Mouse (Mus musculus): ENCODE results near the gene Tigd3. TPM values are rescaled to one million over a fixed set of nuclear protein-coding genes. Genes with fewer than 3 reads are reported as not detected.
A peak's percentile ranks its signal among the peaks of the same experiment; 100 is the strongest.

The Tigd3 gene
- total and polyA plus RNA-seq, 3 experiments = 0.90 to 2.0 (median 1.0) TPM

DNA sequence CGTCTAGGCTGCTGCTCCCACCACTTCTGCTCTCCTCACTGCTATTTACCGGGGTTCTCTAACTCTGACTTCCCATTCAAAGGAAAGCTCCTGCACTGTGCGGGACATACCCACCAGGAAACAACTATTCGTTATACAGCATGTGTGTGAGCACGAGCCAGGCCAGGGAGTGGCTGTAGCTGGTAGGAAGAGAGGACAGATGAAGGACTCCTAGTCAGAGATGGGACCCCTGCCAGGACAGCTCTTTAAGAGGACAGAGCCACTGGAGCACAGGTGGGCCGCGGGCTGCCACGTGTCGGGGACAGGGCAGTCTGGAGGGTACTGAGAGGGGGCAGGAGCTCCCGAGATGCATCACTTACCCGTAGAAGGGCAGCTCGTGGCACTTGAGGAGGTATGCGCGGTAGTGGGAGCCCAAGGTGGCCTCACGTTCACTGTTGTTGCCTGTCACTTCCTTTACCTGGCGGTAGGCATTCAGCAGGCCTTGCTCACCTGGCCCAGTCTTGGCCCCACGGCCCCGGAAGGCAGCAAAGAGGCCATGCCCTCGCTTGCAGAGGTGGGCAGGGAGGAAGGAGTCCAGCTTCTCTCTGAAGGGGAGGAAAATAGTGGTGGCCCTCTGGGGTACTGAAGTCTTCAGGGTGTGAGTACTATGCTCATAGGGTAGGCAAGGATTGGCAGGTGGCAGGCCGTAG lies 29.1 kb downstream of the Tigd3 start:
- no peaks in the 10 kb centered on the region for H3K27me3 ChIP-seq (ENCODE audit: insufficient read depth, low read length)
- peaks cover 10% of the 10 kb centered on the region for H3K9me3 ChIP-seq (replicated peaks)
- H3K36me3 ChIP-seq (replicated peaks) = peaks cover 92% of the 10 kb centered on the region
- H3K4me1 ChIP-seq (ENCODE audit: insufficient read depth, low read depth, low read length) = no peaks in the 10 kb centered on the region
- no peak for DNase-seq (ENCODE audit: low spot score)
- no peak for ATAC-seq (ENCODE audit: extremely low read depth, insufficient number of reproducible peaks, low FRiP score, poor library complexity, severe bottlenecking)
- no peak overlapping the region for H3K4me3 ChIP-seq (ENCODE audit: low read depth, low read length)
- no peak for TF ChIP-seq GATA2 (IDR thresholded peaks at IDR 0.05; ENCODE audit: borderline replicate concordance, low read depth, low read length)
- no peak for TF ChIP-seq POLR2AphosphoS5 (IDR thresholded peaks at IDR 0.05; ENCODE audit: insufficient replicate concordance, low read depth, low read length)
- no peak for TF ChIP-seq GATA1 (IDR thresholded peaks at IDR 0.05; ENCODE audit: borderline replicate concordance, low read length)
- no peak for TF ChIP-seq CTCF (IDR thresholded peaks at IDR 0.05; ENCODE audit: low read depth, low read length)
- no peak for TF ChIP-seq TAL1 (conservative IDR thresholded peaks at IDR 0.05; ENCODE audit: low read depth, low read length)

DNA sequence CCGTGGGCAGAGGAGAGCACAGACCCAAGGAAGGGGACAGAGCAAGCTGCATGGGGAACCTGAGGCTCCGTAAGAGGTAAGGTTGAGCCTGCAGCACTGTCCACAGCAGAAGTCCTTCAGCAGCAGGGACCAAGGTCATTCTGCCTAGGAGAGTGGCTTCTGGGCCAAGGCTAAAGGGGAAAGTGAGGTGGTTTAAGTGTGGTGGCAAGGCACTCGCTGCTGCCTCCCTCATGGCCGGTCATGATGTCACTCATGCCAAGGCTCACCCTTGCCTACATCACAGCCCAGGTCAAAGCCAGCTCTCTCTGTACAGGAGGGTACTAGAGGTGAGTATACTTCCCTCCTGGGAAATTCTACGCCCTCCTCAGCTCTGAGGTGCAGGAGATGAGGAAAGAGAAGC lies 30.2 kb downstream of the Tigd3 start:
- Histone ChIP-seq H3K27me3 (ENCODE audit: insufficient read depth, low read length) (no peaks in the 10 kb centered on the region), H3K4me3 (ENCODE audit: low read depth, low read length) (no peak overlapping the region), H3K4me1 (ENCODE audit: insufficient read depth, low read depth, low read length) (no peaks in the 10 kb centered on the region), H3K36me3 (replicated peaks) (peaks cover 91% of the 10 kb centered on the region), H3K9me3 (replicated peaks) (peaks cover 10% of the 10 kb centered on the region)
- ATAC-seq (ENCODE audit: extremely low read depth, insufficient number of reproducible peaks, low FRiP score, poor library complexity, severe bottlenecking) (no peak), DNase-seq (ENCODE audit: low spot score) (no peak)
- TF ChIP-seq TAL1 (conservative IDR thresholded peaks at IDR 0.05; ENCODE audit: low read depth, low read length) = no peak
- TF ChIP-seq GATA1 (IDR thresholded peaks at IDR 0.05; ENCODE audit: borderline replicate concordance, low read length) = no peak
- no peak for TF ChIP-seq CTCF (IDR thresholded peaks at IDR 0.05; ENCODE audit: low read depth, low read length)
- TF ChIP-seq GATA2 (IDR thresholded peaks at IDR 0.05; ENCODE audit: borderline replicate concordance, low read depth, low read length) = no peak
- no peak for TF ChIP-seq POLR2AphosphoS5 (IDR thresholded peaks at IDR 0.05; ENCODE audit: insufficient replicate concordance, low read depth, low read length)

DNA sequence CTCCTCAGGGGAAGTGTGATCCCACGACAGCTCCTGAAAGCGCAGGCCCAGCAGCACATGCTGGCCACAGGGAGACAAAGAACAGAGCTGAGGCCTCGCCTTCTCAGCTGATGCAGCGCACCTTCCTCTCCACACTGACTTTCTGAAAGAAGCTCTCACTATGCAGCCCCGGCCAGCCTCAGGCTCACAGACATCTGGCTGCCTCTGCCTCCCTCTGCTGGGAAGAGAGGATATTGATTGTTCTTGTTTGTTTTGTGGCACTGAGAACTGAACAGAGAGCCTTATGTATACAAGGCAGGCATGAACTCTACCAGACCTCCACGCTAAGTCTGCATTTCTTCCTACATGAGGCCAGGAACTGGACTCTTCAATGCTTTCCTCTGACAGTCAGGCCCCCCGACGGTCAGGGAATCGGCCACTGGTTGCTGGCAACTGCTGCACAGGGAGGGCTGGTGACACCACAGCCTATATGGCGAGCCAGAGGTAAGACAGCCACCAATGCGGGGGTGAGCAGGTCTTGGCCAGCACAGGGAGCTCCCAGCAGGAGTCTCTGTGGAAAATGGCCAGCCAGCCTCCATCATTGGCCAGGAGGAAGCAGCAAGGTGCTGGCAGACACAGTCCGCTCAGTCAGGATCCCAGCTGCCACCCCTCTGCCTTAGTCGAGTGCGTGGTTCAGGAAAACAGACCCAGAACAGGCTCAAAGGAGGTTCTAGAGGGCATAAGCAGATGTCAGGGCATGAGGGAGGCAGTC lies 31.4 kb downstream of the Tigd3 start:
- TF ChIP-seq CTCF (IDR thresholded peaks at IDR 0.05; ENCODE audit: low read depth, low read length) (no peak), GATA1 (IDR thresholded peaks at IDR 0.05; ENCODE audit: borderline replicate concordance, low read length) (no peak), POLR2AphosphoS5 (IDR thresholded peaks at IDR 0.05; ENCODE audit: insufficient replicate concordance, low read depth, low read length) (no peak), TAL1 (conservative IDR thresholded peaks at IDR 0.05; ENCODE audit: low read depth, low read length) (no peak), GATA2 (IDR thresholded peaks at IDR 0.05; ENCODE audit: borderline replicate concordance, low read depth, low read length) (no peak)
- DNase-seq (ENCODE audit: low spot score) = no peak
- Histone ChIP-seq H3K36me3 (replicated peaks) (peaks cover 91% of the 10 kb centered on the region), H3K9me3 (replicated peaks) (peaks cover 10% of the 10 kb centered on the region), H3K4me3 (ENCODE audit: low read depth, low read length) (0 out of 2 replicates have a peak overlapping the region, but pooled peaks have one; percentile 1), H3K4me1 (ENCODE audit: insufficient read depth, low read depth, low read length) (no peaks in the 10 kb centered on the region), H3K27me3 (ENCODE audit: insufficient read depth, low read length) (no peaks in the 10 kb centered on the region)
- ATAC-seq (ENCODE audit: extremely low read depth, insufficient number of reproducible peaks, low FRiP score, poor library complexity, severe bottlenecking) = no peak

DNA sequence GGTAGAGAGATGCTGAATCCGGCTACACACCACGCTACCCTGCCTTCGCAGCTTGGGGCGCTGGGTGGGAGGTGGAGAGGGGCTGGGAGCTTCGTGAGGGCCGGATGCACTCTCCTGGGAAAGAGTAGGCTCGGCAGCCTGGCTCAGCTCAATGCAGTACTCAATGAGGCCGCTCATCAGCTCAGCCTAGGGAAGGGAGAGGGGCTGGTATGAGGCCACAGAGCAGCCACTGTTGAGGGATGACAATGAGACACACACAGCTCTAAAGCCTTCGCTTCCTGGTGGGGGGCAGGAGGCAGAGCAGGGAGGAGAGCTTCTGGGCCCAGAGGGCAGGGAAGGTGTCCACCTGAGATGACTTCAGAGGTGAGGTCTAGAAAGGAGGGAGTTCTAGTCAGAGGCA lies 37.3 kb downstream of the Tigd3 start:
- H3K27me3 ChIP-seq (ENCODE audit: insufficient read depth, low read length) = no peaks in the 10 kb centered on the region
- no peak for DNase-seq (ENCODE audit: low spot score)
- TF ChIP-seq GATA1 (IDR thresholded peaks at IDR 0.05; ENCODE audit: borderline replicate concordance, low read length) (no peak), GATA2 (IDR thresholded peaks at IDR 0.05; ENCODE audit: borderline replicate concordance, low read depth, low read length) (no peak), TAL1 (conservative IDR thresholded peaks at IDR 0.05; ENCODE audit: low read depth, low read length) (no peak), POLR2AphosphoS5 (IDR thresholded peaks at IDR 0.05; ENCODE audit: insufficient replicate concordance, low read depth, low read length) (no peak), CTCF (IDR thresholded peaks at IDR 0.05; ENCODE audit: low read depth, low read length) (no peak)

DNA sequence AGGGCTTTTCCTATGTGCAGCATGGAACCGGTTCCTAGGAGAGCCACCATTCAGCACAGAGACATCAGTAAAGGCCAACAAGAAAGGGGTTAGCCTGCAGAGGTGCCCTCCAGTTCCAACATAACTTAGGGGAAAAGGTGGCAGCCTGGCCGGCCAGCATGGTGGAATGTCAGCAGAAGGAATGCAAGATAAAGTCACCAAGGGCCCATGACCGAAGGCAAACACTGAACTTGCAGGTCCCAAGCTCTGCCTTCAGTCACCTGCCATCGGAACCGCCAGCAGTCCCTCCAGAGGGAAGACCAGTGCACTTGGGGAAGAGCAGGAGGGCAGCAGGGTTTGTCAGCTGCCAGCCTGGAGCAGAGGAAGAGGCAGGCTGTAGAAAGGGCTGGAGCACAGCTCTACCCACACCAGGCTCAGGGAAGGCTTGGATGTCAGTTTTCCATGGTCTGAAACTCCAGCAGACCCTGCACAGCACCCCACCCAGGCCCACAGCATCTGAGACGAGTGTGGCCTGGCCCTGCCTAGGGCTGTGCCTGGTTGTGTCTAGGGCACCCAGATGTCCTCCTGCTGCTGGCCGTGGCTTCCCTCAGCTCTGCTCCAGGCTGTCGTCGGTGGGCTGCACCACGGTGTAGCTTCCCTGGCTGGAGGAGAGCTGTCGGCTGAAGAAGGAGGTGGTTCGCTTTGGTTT lies 41.8 kb downstream of the Tigd3 start:
- Histone ChIP-seq H3K36me3 (replicated peaks) (peaks cover 57% of the 10 kb centered on the region), H3K27me3 (ENCODE audit: insufficient read depth, low read length) (no peaks in the 10 kb centered on the region), H3K9me3 (replicated peaks) (no peaks in the 10 kb centered on the region), H3K4me1 (ENCODE audit: insufficient read depth, low read depth, low read length) (peaks cover 57% of the 10 kb centered on the region), H3K4me3 (ENCODE audit: low read depth, low read length) (peak overlapping the region; percentile 50; the same call in 1 of the 2 replicates)
- ATAC-seq (ENCODE audit: extremely low read depth, insufficient number of reproducible peaks, low FRiP score, poor library complexity, severe bottlenecking) = no peak
- TF ChIP-seq POLR2AphosphoS5 (IDR thresholded peaks at IDR 0.05; ENCODE audit: insufficient replicate concordance, low read depth, low read length) (no peak), GATA1 (IDR thresholded peaks at IDR 0.05; ENCODE audit: borderline replicate concordance, low read length) (no peak), GATA2 (IDR thresholded peaks at IDR 0.05; ENCODE audit: borderline replicate concordance, low read depth, low read length) (no peak), CTCF (IDR thresholded peaks at IDR 0.05; ENCODE audit: low read depth, low read length) (no peak), TAL1 (conservative IDR thresholded peaks at IDR 0.05; ENCODE audit: low read depth, low read length) (no peak)
- DNase-seq (ENCODE audit: low spot score) = no peak

More for the DNA sequence above, 37.3 kb downstream of the Tigd3 start:
- H3K9me3 ChIP-seq (replicated peaks) = peaks cover 4% of the 10 kb centered on the region
- H3K4me1 ChIP-seq (ENCODE audit: insufficient read depth, low read depth, low read length) = peaks cover 13% of the 10 kb centered on the region
- H3K36me3 ChIP-seq (replicated peaks) = peaks cover 85% of the 10 kb centered on the region
- no peak for ATAC-seq (ENCODE audit: extremely low read depth, insufficient number of reproducible peaks, low FRiP score, poor library complexity, severe bottlenecking)
- H3K4me3 ChIP-seq (ENCODE audit: low read depth, low read length) = no peak overlapping the region
